Mouse (Mus musculus) T-helper 2 cell (primary cell): ENCODE data around the gene Gm5148.

ENCODE experiments used
- in situ Hi-C: fragments of 300-600 bp; cut with MboI, MseI; formaldehyde crosslinking; loops from one replicate; pipeline ENCODE4 v1.15.1; 2025; ENCODE audit warnings: high pct_unique_total_duplicates

Gm5148 gene

DNA sequence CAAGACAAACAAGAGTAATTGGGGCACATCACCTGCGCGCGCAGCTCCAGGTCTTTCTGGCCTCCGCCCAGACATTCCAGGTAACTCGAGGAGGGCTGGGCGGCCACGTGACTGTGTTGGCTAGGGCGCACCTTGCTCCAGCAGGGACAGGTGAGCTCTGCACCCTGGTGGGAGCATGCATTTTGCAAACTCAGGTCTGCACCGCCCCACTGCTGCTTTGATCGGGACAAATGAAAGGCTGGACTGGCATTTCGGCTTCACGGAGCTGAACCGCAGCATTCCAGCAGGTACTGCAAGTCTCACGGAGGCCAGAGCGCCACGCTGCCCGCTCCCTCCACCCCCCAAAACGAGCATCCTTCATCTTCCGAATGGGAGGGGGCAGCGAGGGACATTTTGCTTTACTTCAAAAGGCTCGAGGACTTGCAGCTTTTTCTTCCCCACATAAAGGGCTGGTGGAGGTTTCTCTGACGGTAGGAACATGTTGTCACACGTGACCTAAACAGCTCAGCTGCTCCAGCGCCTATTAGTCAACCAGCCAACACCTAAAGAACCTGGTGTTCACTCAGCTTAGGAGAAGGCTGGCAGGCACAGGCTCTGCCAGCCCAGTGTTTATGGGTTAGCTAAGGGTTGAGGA, at the start of gene Gm5148:
Gm5148 (minus strand) TSS at position 320 of the 634 bp plus-strand sequence.
- in situ Hi-C loops: loop anchor here (25.0 kb wide), 1 partner anchor 1013 kb away; no protein-coding TSS in a partner anchor

DNA sequence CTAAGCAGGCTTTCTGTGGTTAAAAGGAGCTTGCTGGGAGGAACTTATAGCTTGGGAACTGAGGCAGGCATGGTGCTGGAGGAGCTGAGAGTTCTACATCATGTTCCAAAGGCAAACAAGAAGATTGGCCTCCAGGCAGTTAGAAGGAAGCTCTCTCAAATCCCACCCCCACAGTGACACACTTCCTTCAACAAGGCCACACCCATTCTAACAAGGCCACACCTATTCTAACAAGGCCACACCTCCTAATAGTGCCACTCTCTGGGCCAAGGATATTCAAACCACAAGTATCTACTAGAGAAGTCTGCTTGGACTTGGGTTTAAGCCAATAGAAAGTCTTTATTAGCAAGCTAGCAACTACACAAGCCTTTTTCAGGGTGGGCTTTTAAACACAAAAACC, 46.7 kb upstream of the Gm5148 start:
- in situ Hi-C loops: loop anchor here (10.0 kb wide), 1 partner anchor 116 kb away; no protein-coding TSS in a partner anchor

DNA sequence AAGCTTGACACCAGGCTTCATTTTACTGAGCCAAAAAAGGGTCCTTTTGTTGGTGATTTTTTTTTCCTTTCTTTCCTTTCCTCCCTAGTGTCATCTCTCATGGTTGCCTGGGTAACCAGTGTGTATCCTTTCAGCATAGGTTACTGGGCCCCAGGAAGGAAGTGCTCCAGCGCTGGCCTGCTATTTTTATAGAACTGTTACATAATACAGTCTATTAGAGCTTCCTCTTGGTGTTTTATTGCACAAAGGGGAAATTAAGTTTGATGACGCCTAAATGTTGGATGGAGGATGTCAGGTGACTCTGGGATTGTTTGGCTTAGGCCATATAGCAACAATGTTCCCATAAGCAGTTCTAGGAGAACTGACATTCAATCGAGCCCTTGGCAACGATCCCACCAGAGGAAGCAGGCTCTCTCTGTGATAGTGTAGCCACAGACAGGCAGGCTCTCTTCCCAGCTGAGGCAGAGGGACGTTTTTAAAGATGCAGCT, 45.0 kb upstream of the Gm5148 start:
- in situ Hi-C loops: no loop called here

DNA sequence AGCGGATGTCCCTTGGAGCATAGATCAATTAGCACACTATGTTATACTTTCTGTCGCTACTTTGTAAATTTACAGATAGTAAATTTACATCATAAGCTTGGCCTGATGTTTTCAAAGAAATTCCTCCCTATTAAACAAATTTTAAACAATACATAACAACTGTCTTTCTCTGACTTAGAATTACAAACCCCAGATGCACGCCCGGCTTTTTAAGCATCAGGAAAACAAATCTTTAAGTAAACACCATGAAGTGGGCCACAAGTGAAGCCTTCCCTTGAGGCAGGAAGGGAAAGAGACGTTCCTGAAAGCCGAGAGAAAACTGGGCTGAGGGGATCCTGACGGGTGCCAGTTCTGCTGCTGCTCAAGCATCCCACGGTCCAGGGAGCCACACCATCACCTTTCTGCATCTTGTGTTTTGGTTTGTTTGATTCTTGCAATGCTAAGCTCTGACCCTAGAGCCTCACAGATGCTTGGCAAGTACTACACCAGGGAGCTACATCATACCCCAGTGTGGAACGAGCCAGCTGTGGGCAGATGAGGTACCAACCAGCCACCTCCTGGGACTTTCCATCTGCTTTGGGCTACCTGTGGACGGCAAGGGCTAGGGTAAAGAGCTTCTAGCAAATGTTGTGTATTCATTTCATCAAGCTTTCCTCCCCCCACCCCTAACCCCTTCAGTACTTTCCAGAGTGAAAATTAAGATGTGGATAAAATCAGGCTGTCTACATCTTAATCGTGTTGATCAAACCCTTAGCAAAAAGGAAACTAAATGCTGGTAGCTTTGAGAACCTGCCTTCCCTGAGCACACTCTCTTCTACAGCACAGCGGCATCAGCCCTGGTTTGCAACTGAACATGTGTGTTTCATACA, 43.1 kb upstream of the Gm5148 start:
- in situ Hi-C loops: no loop called here

DNA sequence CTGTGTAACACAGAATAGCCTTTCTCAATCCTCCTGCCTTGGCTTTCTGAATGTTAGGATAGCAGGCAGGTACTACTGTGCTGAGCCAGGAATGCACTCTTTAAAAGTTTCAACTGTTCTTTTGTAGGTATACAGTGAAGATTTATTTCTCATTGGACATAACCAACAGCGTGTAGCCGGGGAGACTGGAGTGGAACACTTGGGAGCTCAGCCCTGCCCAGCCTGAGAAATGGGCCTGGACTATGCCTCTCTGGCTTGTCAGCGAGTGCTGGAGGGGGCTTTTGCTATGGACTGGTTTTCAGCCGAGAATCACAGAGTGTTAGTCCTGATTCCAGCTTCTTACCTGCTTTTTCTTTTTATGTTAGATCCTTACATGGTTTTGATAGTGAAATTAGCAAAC, 42.3 kb upstream of the Gm5148 start:
- in situ Hi-C loops: no loop called here

DNA sequence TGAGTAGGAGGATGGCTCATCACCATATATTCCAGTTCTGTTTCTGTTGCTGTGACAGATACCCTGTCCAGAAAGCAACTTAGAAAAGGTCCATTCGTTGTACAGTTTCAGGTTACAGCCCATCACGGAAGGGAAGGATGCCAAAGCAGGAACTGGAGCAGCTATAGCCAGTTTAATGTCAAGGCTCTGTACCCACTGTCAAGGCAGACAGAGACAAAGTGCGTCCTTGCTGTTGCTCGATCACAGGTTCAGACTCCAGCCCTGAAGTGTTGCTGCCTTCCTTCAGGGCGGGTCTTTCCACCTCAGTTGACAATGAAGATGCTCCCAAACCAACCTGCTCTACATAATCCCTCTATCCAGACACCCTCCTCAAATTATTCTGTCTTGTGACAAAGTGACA, 41.7 kb upstream of the Gm5148 start:
- in situ Hi-C loops: no loop called here

DNA sequence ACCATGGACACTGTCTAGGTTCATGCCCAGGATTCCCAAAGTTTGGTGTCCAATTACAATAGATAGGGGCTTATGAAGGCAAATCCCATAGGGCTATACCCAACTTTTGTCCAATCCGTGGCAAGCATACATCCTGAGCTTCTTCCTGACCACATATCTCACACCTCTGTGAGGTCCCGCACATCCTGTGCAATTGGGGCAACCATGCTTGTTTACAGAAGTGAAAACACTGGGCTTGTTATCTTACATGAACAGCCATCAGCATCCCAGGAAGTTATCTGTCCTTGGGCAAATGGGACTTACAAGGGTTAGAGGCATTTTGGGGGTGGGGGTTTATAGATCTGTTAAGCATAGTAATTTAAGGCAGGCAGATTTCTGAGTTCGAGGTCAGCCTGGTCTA, 41.0 kb upstream of the Gm5148 start:
- in situ Hi-C loops: no loop called here

DNA sequence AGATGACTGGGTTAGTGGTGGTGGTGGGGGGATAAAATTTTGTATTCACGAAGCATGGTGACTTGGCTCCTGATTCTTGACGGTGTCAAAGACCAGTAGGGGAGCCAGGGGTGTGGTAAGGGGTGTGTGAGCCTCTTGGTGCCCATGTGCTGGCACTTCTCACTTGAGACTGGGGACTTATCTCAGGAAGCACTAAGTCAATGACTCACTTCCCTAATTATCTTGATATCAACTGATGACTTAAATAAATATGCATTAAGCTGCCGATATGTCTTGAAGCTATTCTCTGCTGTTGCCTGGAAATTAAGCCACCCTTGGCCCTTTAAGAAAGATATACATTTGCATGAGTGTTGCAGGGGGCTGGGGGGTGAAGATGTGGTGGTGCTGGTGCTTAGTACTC, 38.0 kb upstream of the Gm5148 start:
- in situ Hi-C loops: no loop called here

DNA sequence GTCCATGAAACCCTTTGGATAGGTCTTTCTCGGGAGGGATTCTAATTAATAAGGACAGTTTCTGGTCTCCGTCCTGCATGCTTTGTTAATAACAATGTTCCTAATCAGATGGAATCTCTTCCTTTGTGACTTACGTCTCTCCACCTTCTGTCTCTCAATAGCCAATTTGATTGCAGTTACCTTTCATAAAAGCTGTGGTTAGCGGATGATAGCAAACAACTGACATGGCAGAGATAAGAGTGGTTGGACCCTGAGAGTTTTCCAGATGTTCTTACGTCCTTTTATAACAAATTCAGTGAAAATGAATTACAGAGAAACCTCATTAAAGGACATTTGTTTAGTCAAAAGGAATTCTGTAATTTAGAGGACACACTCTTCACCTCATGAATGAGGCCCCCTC, 37.5 kb upstream of the Gm5148 start:
- in situ Hi-C loops: no loop called here

DNA sequence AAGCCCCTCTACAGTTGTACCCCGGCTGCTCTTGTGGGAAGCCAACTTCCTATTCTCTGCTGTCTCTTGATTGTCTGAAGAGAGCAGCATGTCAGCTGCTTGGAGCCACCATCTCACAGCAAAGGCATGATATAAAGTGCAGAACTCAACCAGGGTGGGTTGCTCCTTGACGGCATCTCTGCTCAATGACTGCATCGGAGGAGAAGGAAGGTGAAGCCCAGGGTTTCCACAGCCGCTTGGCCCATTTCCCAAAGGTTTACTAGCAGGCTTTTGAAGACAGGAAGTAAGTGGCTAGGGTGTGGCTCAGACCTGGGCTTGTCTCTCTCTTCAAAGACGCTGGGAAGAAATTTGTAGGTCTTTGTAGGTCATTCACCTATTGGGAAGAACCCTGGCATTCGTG, 36.6 kb upstream of the Gm5148 start:
- in situ Hi-C loops: no loop called here

DNA sequence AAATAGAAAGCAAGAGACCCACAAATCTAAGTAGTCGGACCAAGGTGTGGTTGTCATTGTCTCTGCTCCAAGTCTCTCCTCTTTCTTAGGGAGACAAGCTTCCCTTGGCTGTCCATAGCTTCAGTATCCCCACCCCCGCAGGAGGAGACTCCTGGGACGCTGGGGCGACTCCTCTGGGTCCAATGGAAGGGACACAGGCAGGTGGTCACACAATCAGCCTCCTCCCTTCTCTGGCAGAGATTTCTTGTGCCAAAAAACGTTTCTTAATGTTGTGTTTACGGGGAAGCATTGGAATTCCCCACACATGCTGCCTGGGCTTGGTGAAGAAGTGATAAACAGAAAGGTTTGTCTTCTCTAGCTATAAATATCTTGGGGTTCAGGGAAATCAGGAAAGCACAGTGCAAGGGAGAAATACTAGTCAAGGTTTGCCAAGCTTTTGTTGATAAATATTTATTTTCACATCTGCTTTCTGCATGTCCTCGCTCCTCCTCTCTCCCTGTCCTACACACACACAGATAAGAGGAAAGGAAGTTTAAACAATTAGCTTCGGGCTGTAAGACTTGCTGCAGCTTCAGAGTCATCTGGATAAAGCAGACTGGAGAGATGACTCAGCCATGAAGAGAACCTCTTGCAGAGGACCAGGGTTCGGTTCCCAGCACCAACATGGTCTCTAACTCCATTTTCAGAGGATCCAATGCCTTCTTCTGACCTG, 34.5 kb upstream of the Gm5148 start:
- in situ Hi-C loops: no loop called here

DNA sequence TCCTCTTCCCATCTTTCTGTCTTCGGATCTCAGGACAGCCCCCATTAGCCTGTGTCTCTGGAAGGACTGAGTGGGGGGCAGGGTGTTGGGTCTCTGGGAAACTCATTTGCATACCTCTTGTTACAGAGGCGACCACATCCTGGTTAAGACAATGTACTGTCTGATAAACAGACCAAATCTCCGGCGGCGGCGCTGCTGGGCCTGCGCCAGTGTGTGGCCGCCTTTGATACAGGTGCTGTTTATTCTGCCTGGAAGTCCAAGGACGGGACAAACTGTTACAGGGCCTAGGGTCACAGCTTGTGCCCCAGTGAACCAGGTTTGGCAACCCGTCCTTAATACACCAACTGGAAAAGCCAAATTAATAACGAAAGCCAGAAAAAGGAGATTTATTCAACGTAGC, 33.8 kb upstream of the Gm5148 start:
- in situ Hi-C loops: no loop called here

DNA sequence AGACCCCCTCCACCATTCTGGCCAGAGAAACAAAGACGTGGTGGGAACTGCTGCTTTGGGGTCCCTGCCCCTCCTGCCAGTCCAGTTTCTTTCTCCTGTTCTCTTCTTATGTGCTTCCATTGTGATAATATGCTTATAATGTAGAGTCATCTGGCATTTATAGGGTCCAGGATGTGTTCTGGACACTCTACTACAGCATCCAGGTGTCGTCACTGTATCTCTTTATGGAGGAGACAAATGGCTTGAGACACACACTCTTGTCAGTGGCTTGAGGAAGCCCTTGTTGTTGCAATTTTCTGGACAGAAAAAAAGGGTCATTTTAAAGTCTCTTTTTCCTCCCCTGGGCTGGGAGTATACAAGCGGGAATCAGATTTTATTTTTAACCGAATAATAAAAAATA, 33.3 kb upstream of the Gm5148 start:
- in situ Hi-C loops: no loop called here

DNA sequence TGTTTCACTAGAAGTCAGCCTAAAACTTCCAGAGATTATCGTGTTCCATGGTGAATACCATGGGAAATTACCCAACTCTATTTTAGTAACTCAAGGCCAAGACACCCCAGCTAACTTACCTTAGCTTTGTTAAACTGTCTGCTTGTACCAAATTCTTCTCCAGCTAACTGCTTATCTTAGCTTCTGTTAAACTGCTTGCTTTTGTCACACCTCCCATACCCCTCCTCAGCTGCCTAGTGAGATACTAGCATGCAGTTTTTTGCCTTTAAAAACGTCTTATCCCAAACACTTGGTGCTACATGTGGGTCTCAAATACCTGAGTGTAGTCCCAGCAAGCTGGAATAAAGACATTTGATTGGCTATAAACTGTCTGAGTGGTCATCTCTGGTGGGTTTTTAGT, 31.7 kb upstream of the Gm5148 start:
- in situ Hi-C loops: no loop called here

DNA sequence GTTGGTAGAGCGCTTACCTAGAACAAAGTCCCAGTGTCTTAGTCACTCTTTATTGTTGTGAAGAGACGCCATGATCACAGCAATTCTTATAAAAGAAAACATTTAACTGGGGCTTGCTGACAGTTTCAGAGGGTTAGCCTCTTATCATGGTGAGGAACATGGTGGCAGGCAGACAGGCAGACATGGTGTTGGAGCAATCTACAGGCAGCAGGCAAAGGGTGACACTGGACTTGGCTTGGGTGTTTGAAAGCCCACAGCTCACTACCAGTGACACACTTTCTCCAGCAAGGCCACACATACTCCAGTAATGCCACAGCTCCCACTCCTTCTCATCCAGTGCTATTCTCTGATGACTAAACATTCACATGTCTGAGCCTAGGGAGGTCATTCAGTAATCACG, 30.3 kb upstream of the Gm5148 start:
- in situ Hi-C loops: no loop called here

DNA sequence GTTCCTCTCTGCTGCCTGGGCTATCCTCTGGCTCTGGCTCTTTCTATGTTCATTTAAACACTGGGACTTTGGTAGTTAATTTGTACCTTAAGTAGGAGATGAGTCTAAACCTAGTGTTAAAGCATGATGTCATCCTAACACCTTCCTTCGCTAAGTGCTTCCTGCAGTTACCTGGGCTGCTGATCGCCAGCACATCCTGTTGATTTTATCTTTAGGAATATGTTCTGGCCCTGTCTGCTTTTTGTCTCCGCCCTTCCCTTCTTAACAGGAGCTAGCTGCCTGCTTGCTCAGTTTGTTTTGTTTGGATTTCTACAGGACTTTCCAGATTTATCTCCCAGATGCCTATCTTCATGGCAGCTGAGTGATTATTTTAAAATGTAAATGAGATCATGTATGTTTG, 28.9 kb upstream of the Gm5148 start:
- in situ Hi-C loops: no loop called here

DNA sequence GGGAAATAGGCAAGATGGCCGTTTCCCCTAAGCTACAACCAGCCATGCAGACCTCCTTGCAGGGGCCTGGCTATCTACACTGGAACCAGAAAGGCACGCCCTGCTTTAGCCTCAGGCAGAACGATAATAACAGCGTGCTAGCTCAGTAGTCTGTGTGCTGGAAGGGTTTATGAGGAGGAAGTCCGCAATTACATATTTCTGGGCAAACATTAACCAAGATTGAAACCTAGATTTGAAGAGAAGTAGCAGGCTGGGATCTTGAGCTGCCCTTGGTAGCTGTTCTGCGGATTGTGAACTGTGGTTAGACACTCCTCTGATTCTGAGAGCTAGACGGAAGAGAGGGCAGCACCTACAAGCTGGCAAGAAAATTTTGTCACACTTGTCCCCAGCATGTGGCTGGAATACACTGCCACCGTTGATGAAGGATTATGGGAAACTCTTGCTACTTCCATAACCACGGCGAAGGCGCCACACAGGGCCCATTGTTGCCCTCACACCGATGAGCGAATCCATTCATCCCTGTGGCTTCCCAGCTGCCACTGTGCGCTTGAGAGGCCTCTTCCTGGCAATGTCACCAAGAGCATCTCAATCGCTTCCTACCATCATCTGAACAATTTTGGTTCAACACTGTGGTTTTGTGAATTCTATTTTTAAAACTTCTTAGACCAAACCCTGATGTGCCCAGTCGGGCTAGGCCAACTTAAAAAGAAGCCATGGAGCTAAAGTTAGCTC, 23.9 kb upstream of the Gm5148 start:
- in situ Hi-C loops: no loop called here

DNA sequence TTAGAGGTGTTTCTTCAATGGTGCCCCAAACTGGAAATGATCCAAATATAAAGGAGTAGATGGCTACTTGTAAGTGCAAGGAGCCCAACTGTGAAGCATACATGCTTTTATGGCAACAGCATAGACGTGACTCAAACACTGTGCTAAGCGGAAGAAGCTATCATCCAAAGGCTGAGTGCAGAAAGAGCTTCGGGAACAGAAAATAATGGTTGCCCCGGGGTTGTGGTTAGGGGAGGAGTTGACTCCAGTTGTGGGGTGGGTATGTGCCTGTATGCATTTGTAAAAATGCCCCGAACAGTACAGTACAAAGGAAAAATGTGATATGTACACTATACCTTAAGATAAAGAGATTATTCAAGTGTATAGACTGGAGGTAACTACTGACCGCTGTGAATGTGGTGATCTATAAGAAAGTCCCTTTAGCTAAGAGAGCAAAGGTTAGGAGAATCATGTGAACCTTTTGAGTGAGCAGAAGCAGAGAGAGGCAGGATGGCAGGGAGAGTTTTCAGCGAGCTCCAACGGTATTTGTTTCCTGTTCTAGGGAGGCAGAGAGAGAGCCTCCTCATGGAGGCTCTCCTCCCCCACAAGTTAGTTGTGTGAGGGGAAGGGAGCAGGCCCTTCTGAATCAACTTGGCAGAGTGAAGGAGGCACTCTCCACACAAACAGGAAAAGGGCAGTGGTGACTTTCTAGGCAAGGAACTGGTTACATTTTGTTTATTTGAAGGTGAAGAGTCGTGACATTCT, 23.1 kb upstream of the Gm5148 start:
- in situ Hi-C loops: no loop called here

DNA sequence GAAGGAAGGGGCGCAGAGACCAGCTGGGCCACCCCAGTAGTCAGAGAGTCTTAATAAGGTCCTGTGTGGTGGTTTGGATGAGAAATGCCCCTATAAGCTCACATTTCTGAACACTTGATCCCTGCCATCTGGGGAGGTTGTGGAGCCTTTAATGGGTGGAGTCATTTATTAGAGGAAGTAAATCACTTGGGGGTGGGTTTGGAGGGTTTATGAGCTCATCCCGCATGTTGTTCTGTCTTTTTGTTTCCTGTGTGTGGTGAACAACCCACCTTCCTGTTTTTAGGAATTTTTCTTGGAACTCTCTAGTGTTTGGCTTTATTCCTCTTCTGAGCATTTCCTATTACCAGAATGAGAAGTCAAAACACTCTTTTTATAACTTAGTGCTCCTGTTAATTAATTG, 19.8 kb upstream of the Gm5148 start:
- in situ Hi-C loops: no loop called here

DNA sequence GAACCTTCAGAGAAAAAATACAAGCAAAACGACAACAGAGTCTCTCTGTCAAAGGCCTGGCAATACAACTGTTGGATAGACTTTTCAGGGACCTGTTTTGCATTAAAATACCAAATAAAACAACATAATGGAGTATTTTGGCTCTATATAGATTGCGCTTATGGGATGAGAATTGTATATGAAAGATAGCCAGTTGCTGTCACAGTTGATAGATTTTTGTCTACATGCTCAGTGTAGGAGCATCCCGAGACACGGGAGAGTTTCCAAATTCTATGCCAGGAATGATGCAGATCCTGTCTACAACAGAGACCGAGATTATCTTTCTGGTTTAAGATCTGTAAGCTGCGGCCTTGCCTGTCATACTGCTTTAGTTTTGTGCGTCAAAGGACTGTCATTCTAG, 15.7 kb upstream of the Gm5148 start:
- in situ Hi-C loops: no loop called here
